Mouse (Mus musculus): ENCODE measurements around the gene Chkb.

- TF ChIP-seq TAL1 (IDR thresholded peaks at IDR 0.05; ENCODE audit: low read length) (no peak), GATA1 (IDR thresholded peaks at IDR 0.05; ENCODE audit: low read length) (no peak)
Measured at GRCm38 (mm10) chr15:89454857-89455256, 25.1 kb upstream of the Chkb start.

Data from erythroblast, embryonic 14.5 days (primary cell).